Mouse (Mus musculus) kidney, embryonic 15.5 days (tissue): Measurements from ENCODE around the gene Gm11595. TPM values are rescaled to one million over a fixed set of nuclear protein-coding genes. Genes with fewer than 3 reads are reported as not detected.
"Not testable (repeated sequence)": the region's sequence is repeated elsewhere in the genome, so short reads cannot be mapped to it uniquely, and the experiment has no call there.

ENCODE experiments used
- ATAC-seq: fragments of 200-750 bp; cut with Nextera tagmentation; replicated peaks from 2 replicates; pipeline ENCODE4 v1.8.0; 2017; ENCODE audit warnings: moderate TSS enrichment; ENCODE audit not compliant: low FRiP score
- H3K27ac ChIP-seq: fragments of 300-500 bp; sonication (generic); 2 replicates; pipeline ENCODE4 v1.5.1; 2015; ENCODE audit warnings: mild to moderate bottlenecking, inconsistent platforms
- H3K27me3 ChIP-seq: fragments of 300-500 bp; sonication (generic); 2 replicates; pipeline ENCODE4 v1.6.1; 2015; ENCODE audit warnings: inconsistent platforms
- H3K36me3 ChIP-seq: fragments of 300-500 bp; sonication (generic); 2 replicates; pipeline ENCODE4 v1.6.1; 2015; ENCODE audit warnings: inconsistent platforms
- H3K4me1 ChIP-seq: fragments of 300-500 bp; sonication (generic); 2 replicates; pipeline ENCODE4 v1.6.1; 2015; ENCODE audit warnings: inconsistent platforms
- H3K4me2 ChIP-seq: fragments of 300-500 bp; sonication (generic); 2 replicates; pipeline ENCODE4 v1.6.1; 2015; ENCODE audit warnings: moderate library complexity, mild to moderate bottlenecking, inconsistent platforms
- H3K4me3 ChIP-seq: fragments of 300-500 bp; sonication (generic); replicated peaks from 2 replicates; pipeline ENCODE4 v1.5.1; 2015; ENCODE audit warnings: mild to moderate bottlenecking, inconsistent platforms
- H3K9ac ChIP-seq: fragments of 300-500 bp; sonication (generic); 2 replicates; pipeline ENCODE4 v1.6.1; 2015; ENCODE audit warnings: mild to moderate bottlenecking, inconsistent platforms
- H3K9me3 ChIP-seq: fragments of 300-500 bp; sonication (generic); replicated peaks from 2 replicates; pipeline ENCODE4 v1.6.1; 2016; ENCODE audit warnings: inconsistent platforms
- WGBS: fragments of 180-500 bp; shearing (Covaris S2); methylation state at CpG from one replicate; pipeline ENCODE4 v1.1.7; 2015; ENCODE audit warnings: mixed read lengths; 5-methylcytosine and 5-hydroxymethylcytosine counted together
- polyA plus RNA-seq: library from polyadenylated mRNA; unstranded; fragments of >200 nt; fragmentation: Nextera tagmentation; extraction: Ambion mirVana; gene quantifications from 2 replicates; pipeline ENCODE4 v1.2.1, GENCODE M21; 2015

Gene Gm11595
- not detected in 2 replicates for polyA plus RNA-seq

GRCm38 (mm10) chr11:99772813-99773212, at the start of gene Gm11595:
Gene Gm11595 (minus strand): TSS chr11:99772913.
- H3K36me3 ChIP-seq, H3K4me2 ChIP-seq, H3K4me1 ChIP-seq, H3K9ac ChIP-seq, H3K27ac ChIP-seq, H3K27me3 ChIP-seq, H3K4me3 ChIP-seq, H3K9me3 ChIP-seq, ATAC-seq: not testable (repeated sequence)

- H3K36me3 ChIP-seq, H3K4me3 ChIP-seq, H3K9me3 ChIP-seq, ATAC-seq, H3K9ac ChIP-seq, H3K4me1 ChIP-seq, H3K4me2 ChIP-seq, H3K27ac ChIP-seq, H3K27me3 ChIP-seq: not testable (repeated sequence)
- 72% methylated on average over 2 of the region's 2 CpGs for WGBS
Observed at GRCm38 (mm10) chr11:99815566-99815965, 42.9 kb upstream of the Gm11595 start, which contains the start of gene Gm11564. Gene Gm11564 (minus strand): TSS chr11:99815666.

- H3K4me3 ChIP-seq, H3K9ac ChIP-seq, H3K4me2 ChIP-seq, H3K27ac ChIP-seq, H3K4me1 ChIP-seq, ATAC-seq, H3K27me3 ChIP-seq, H3K9me3 ChIP-seq, H3K36me3 ChIP-seq: not testable (repeated sequence)
Observed at GRCm38 (mm10) chr11:99809792-99810191, 37.1 kb upstream of the Gm11595 start, which contains the start of gene Krtap4-13. Gene Krtap4-13 (minus strand): TSS chr11:99809892.

- not testable (repeated sequence) for H3K27me3 ChIP-seq, ATAC-seq, H3K27ac ChIP-seq, H3K9ac ChIP-seq, H3K36me3 ChIP-seq, H3K9me3 ChIP-seq, H3K4me1 ChIP-seq, H3K4me3 ChIP-seq, H3K4me2 ChIP-seq
- WGBS, result no CpG with 5 or more reads among the region's 1 CpGs
Observed at GRCm38 (mm10) chr11:99804346-99804745, 31.6 kb upstream of the Gm11595 start, which contains the start of gene Gm11554. Gene Gm11554 (minus strand): TSS chr11:99804446.

- ATAC-seq, H3K36me3 ChIP-seq, H3K27ac ChIP-seq, H3K27me3 ChIP-seq, H3K4me1 ChIP-seq, H3K4me2 ChIP-seq, H3K9me3 ChIP-seq, H3K4me3 ChIP-seq, H3K9ac ChIP-seq: not testable (repeated sequence)
- no CpG with 5 or more reads among the region's 1 CpGs for WGBS
Observed at GRCm38 (mm10) chr11:99798832-99799231, 26.1 kb upstream of the Gm11595 start, which contains the start of gene Gm11569. Gene Gm11569 (minus strand): TSS chr11:99798932.

GRCm38 (mm10) chr11:99793367-99793766, 20.7 kb upstream of the Gm11595 start, which contains the start of gene Gm11596:
Gene Gm11596 (minus strand): TSS chr11:99793467.
- H3K27me3 ChIP-seq, result no peaks in the 10 kb centered on the region
- no peak within 1 kb of the TSS for H3K4me2 ChIP-seq
- WGBS, result 68% methylated on average over 2 of the region's 2 CpGs
- no peaks in the 10 kb centered on the region for H3K4me1 ChIP-seq
- H3K4me3 ChIP-seq, result no peak within 1 kb of the TSS
- H3K27ac ChIP-seq, result no peak within 1 kb of the TSS
- no peaks in the 10 kb centered on the region for H3K9me3 ChIP-seq
- no peaks in the 10 kb centered on the region for H3K36me3 ChIP-seq
- H3K9ac ChIP-seq, result no peak within 1 kb of the TSS
- ATAC-seq, result no peak

- ATAC-seq, H3K27me3 ChIP-seq, H3K4me3 ChIP-seq, H3K4me2 ChIP-seq, H3K27ac ChIP-seq, H3K9me3 ChIP-seq, H3K36me3 ChIP-seq, H3K9ac ChIP-seq, H3K4me1 ChIP-seq: not testable (repeated sequence)
Observed at GRCm38 (mm10) chr11:99784900-99785299, 12.2 kb upstream of the Gm11595 start, which contains the start of gene Krtap4-9. Gene Krtap4-9 (plus strand): TSS chr11:99785200.

- ATAC-seq, result no peak
- peaks cover 5% of the 10 kb centered on the region; the same call in 1 of the 2 replicates for H3K4me1 ChIP-seq
- no peaks in the 10 kb centered on the region for H3K36me3 ChIP-seq
- no peak within 1 kb of the TSS for H3K27ac ChIP-seq
- no peaks in the 10 kb centered on the region for H3K27me3 ChIP-seq
- WGBS, result 93% methylated on average over 2 of the region's 2 CpGs
- no peak within 1 kb of the TSS for H3K4me3 ChIP-seq
- H3K9me3 ChIP-seq, result no peaks in the 10 kb centered on the region
- no peak within 1 kb of the TSS for H3K9ac ChIP-seq
- H3K4me2 ChIP-seq, result no peak within 1 kb of the TSS
Observed at GRCm38 (mm10) chr11:99780604-99781003, 7.9 kb upstream of the Gm11595 start, which contains the start of gene Krtap4-8. Gene Krtap4-8 (minus strand): TSS chr11:99780704.

- Histone ChIP-seq H3K4me1 (peaks cover 5% of the 10 kb centered on the region; the same call in 1 of the 2 replicates), H3K4me2 (no peak overlapping the region), H3K27me3 (no peaks in the 10 kb centered on the region), H3K4me3 (no peak overlapping the region), H3K27ac (no peak overlapping the region), H3K36me3 (no peaks in the 10 kb centered on the region), H3K9me3 (no peaks in the 10 kb centered on the region), H3K9ac (no peak overlapping the region)
- 65% methylated on average over 7 of the region's 7 CpGs for WGBS
- ATAC-seq, result no peak
Observed at GRCm38 (mm10) chr11:99778401-99778800, 5.7 kb upstream of the Gm11595 start.

- Histone ChIP-seq H3K27me3 (no peaks in the 10 kb centered on the region), H3K27ac (no peak overlapping the region), H3K9me3 (no peaks in the 10 kb centered on the region), H3K4me2 (no peak overlapping the region), H3K4me3 (no peak overlapping the region), H3K9ac (no peak overlapping the region), H3K4me1 (no peaks in the 10 kb centered on the region), H3K36me3 (no peaks in the 10 kb centered on the region)
- WGBS, result 75% methylated on average over 2 of the region's 2 CpGs
- ATAC-seq, result no peak
Observed at GRCm38 (mm10) chr11:99768410-99768809, 4.3 kb downstream of the Gm11595 start.

GRCm38 (mm10) chr11:99758877-99759276, 13.8 kb downstream of the Gm11595 start:
- H3K4me3 ChIP-seq, result no peak overlapping the region
- WGBS, result 95% methylated on average over 1 of the region's 1 CpGs
- no peaks in the 10 kb centered on the region for H3K9me3 ChIP-seq
- no peaks in the 10 kb centered on the region for H3K36me3 ChIP-seq
- H3K27me3 ChIP-seq, result no peaks in the 10 kb centered on the region
- no peak overlapping the region for H3K27ac ChIP-seq
- no peaks in the 10 kb centered on the region for H3K4me1 ChIP-seq
- ATAC-seq, result no peak
- no peak overlapping the region for H3K9ac ChIP-seq
- no peak overlapping the region for H3K4me2 ChIP-seq

GRCm38 (mm10) chr11:99743985-99744384, 28.7 kb downstream of the Gm11595 start:
- H3K9ac ChIP-seq, result no peak overlapping the region
- WGBS, result 64% methylated on average over 3 of the region's 3 CpGs
- ATAC-seq, result no peak

GRCm38 (mm10) chr11:99734190-99734589, 38.5 kb downstream of the Gm11595 start, which contains the start of gene Gm14180:
Gene Gm14180 (minus strand): TSS chr11:99734290.
- 68% methylated on average over 2 of the region's 2 CpGs for WGBS
- no peak within 1 kb of the TSS for H3K4me2 ChIP-seq
- no peaks in the 10 kb centered on the region for H3K36me3 ChIP-seq
- no peak within 1 kb of the TSS for H3K27ac ChIP-seq
- no peak for ATAC-seq
- H3K4me1 ChIP-seq, result no peaks in the 10 kb centered on the region
- H3K9me3 ChIP-seq, result no peaks in the 10 kb centered on the region
- no peaks in the 10 kb centered on the region for H3K27me3 ChIP-seq
- H3K4me3 ChIP-seq, result no peak within 1 kb of the TSS
- H3K9ac ChIP-seq, result no peak within 1 kb of the TSS

More at GRCm38 (mm10) chr11:99743985-99744384, 28.7 kb downstream of the Gm11595 start:
- H3K4me1 ChIP-seq, result no peaks in the 10 kb centered on the region
- no peak overlapping the region for H3K4me3 ChIP-seq
- H3K27me3 ChIP-seq, result no peaks in the 10 kb centered on the region
- no peak overlapping the region for H3K27ac ChIP-seq
- no peak overlapping the region for H3K4me2 ChIP-seq
- H3K36me3 ChIP-seq, result no peaks in the 10 kb centered on the region
- no peaks in the 10 kb centered on the region for H3K9me3 ChIP-seq
